Mouse (Mus musculus): ENCODE measurements around the gene Abcb4.
"Not testable (repeated sequence)": the region's sequence is repeated elsewhere in the genome, so short reads cannot be mapped to it uniquely, and the experiment has no call there.

Gene Abcb4

GRCm38 (mm10) chr5:9000006-9000405 lies 106.5 kb downstream of the Abcb4 start:
- DNase-seq (ENCODE audit: low spot score), result not testable (repeated sequence)

- DNase-seq (ENCODE audit: low spot score), result not testable (repeated sequence)
Observed at GRCm38 (mm10) chr5:9006585-9006984, 113.1 kb downstream of the Abcb4 start.
